Comparison of ENCODE assay signal across 8 mouse cellular contexts in the genomic region with DNA sequence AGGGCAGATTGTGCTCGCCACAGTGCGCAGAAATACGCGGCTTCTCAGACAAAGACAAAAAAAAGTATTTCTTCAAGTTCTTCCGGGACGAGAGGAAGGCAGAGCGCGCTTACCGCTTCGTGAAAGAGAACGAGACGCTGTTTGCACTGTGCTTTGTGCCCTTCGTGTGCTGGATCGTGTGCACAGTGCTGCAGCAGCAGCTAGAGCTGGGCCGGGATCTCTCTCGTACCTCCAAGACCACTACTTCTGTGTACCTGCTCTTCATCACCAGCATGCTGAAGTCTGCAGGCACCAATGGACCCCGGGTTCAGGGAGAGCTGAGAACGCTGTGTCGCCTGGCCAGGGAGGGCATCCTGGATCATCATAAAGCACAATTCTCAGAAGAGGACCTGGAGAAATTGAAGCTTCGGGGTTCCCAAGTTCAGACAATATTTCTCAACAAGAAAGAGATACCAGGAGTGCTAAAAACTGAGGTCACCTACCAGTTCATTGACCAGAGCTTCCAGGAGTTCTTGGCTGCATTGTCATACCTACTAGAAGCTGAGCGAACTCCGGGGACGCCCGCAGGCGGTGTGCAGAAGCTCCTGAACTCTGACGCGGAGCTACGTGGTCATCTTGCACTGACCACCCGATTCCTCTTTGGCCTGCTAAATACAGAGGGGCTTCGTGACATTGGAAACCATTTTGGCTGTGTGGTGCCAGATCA. TPM values are rescaled to one million over a fixed set of nuclear protein-coding genes. Genes with fewer than 3 reads are reported as not detected.
DNase-seq lines count a peak whose midpoint lies in the region; ATAC-seq and TF ChIP-seq lines count a peak whose summit lies in the region.

No protein-coding gene starts in this region.

- peak overlapping the region; percentile 25 for H3K4me3 ChIP-seq in thymus, adult 2 months (ENCODE audit: control insufficient read depth, insufficient read depth, low read length)
- peak overlapping the region; percentile 28 for H3K4me3 ChIP-seq in liver, embryonic 13.5 days (replicated peaks)

- no peak for TF ChIP-seq CTCF in thymus, adult 2 months (IDR thresholded peaks at IDR 0.05; ENCODE audit: borderline replicate concordance, control insufficient read depth, extremely low read depth, insufficient read depth, low read length, poor library complexity)

- no peak overlapping the region for H3K27ac ChIP-seq in thymus, adult 2 months (ENCODE audit: control insufficient read depth, insufficient read depth, low read length)
- no peak overlapping the region for H3K27ac ChIP-seq in liver, embryonic 13.5 days

- no peak for TF ChIP-seq POLR2A in thymus, adult 2 months (IDR thresholded peaks at IDR 0.05; ENCODE audit: control insufficient read depth, extremely low read depth, insufficient read depth, low read length, poor library complexity)

- H3K9me3 ChIP-seq in liver, embryonic 13.5 days (replicated peaks): no peaks in the 10 kb centered on the region

- peak overlapping the region; percentile 58 for H3K4me2 ChIP-seq in liver, embryonic 13.5 days

- no peaks in the 10 kb centered on the region for H3K36me3 ChIP-seq in thymus, adult 2 months (ENCODE audit: control insufficient read depth, insufficient read depth, low read length)
- no peaks in the 10 kb centered on the region for H3K36me3 ChIP-seq in liver, embryonic 13.5 days

- ATAC-seq in liver, embryonic 13.5 days (ENCODE audit: low read depth): no peak

- H3K9ac ChIP-seq in liver, embryonic 13.5 days: no peak overlapping the region

- H3K4me1 ChIP-seq in thymus, adult 2 months (replicated peaks; ENCODE audit: control insufficient read depth, insufficient read depth, low read length): peaks cover 9% of the 10 kb centered on the region
- peaks cover 44% of the 10 kb centered on the region for H3K4me1 ChIP-seq in liver, embryonic 13.5 days (replicated peaks)

- DNase-seq in embryo, embryonic 11 days: peak; percentile 41
- DNase-seq in embryo, embryonic 10.5 days (ENCODE audit: low spot score): no peak
- DNase-seq in thymus, adult 2 months: no peak
- no peak for DNase-seq in thymus, postnatal 4 days
- DNase-seq in liver, embryonic 13.5 days: no peak
- DNase-seq in right cerebral cortex, adult 18-20 months: no peak
- no peak for DNase-seq in urinary bladder, postnatal 4 days (ENCODE audit: low spot score in 2 of 2)
- DNase-seq in layer of hippocampus, postnatal 10 days (ENCODE audit: low spot score in 2 of 2): no peak

- peaks cover 4% of the 10 kb centered on the region; the same call in 1 of the 2 replicates for H3K27me3 ChIP-seq in thymus, adult 2 months (ENCODE audit: control insufficient read depth, insufficient read depth, low read length)
- H3K27me3 ChIP-seq in liver, embryonic 13.5 days: peaks cover 76% of the 10 kb centered on the region

- 24% methylated on average over 30 of the region's 30 CpGs for WGBS in thymus, adult 2 months
- WGBS in liver, embryonic 13.5 days (ENCODE audit: insufficient replicate concordance): 24% methylated on average over 30 of the region's 30 CpGs

RNA-seq across cellular contexts. Expression of a gene that starts 2.5 kb away (rescaled TPM):
- polyA plus RNA-seq in thymus, adult 2 months (2012; rRNA removed): 0.32 and 0.71 TPM in 2 replicates
- 1.6 and 2.4 TPM in 2 replicates for polyA plus RNA-seq in liver, embryonic 13.5 days (2015; fragmentation: Nextera tagmentation; extraction: Ambion mirVana)
- total RNA-seq in layer of hippocampus, postnatal 10 days (2021): under 1 TPM; 0.27 to 0.53 TPM

RNA-seq across cellular contexts. Expression of a gene that starts 18.0 kb away (rescaled TPM):
- 60.1 and 68.6 TPM in 2 replicates for polyA plus RNA-seq in thymus, adult 2 months (2012; rRNA removed)
- 5.0 and 5.9 TPM in 2 replicates for polyA plus RNA-seq in liver, embryonic 13.5 days (2015; fragmentation: Nextera tagmentation; extraction: Ambion mirVana)
- total RNA-seq in layer of hippocampus, postnatal 10 days (2021): 1 to 10 TPM; 4.2 to 5.0 TPM

RNA-seq across cellular contexts. Expression of a gene that starts 23.0 kb away (rescaled TPM):
- 159 and 231 TPM in 2 replicates for polyA plus RNA-seq in thymus, adult 2 months (2012; rRNA removed)
- polyA plus RNA-seq in liver, embryonic 13.5 days (2015; fragmentation: Nextera tagmentation; extraction: Ambion mirVana): 0.33 and 1.3 TPM in 2 replicates
- total RNA-seq in layer of hippocampus, postnatal 10 days (2021): not detected

RNA-seq across cellular contexts. Expression of a gene that starts 26.9 kb away (rescaled TPM):
- polyA plus RNA-seq in thymus, adult 2 months (2012; rRNA removed): 0.43 and 0.81 TPM in 2 replicates
- polyA plus RNA-seq in liver, embryonic 13.5 days (2015; fragmentation: Nextera tagmentation; extraction: Ambion mirVana): 0.35 and 0.61 TPM in 2 replicates
- total RNA-seq in layer of hippocampus, postnatal 10 days (2021): not detected

RNA-seq across cellular contexts. Expression of a gene that starts 32.5 kb away (rescaled TPM):
- not detected in 2 replicates for polyA plus RNA-seq in thymus, adult 2 months (2012; rRNA removed)
- not detected in 2 replicates for polyA plus RNA-seq in liver, embryonic 13.5 days (2015; fragmentation: Nextera tagmentation; extraction: Ambion mirVana)
- total RNA-seq in layer of hippocampus, postnatal 10 days (2021): not detected

Comparison
In these comparisons a context has a peak if more than half of its experiments do, and no peak if none do; other contexts are left out.
1. RNA of a gene that starts 23.0 kb away (polyA plus RNA-seq): 159 to 231 TPM in thymus, adult 2 months; 0.33 to 1.3 TPM in liver, embryonic 13.5 days; every median in the first group is over 10 times any median in the second.